Mouse (Mus musculus) activated CD4-positive, CD25-positive, alpha-beta regulatory T cell, adult 9 weeks (primary cell): Measurements from ENCODE around the gene Fahd2a. TPM values are rescaled to one million over a fixed set of nuclear protein-coding genes. Genes with fewer than 3 reads are reported as not detected.

Source experiments
- polyA plus RNA-seq: library from polyadenylated mRNA; unstranded; fragments of 100-300 nt; shearing (Covaris generic); gene quantifications from one replicate; pipeline ENCODE4 v1.2.1, GENCODE M21; 2017

Fahd2a gene
- 29.8 TPM for polyA plus RNA-seq

DNA sequence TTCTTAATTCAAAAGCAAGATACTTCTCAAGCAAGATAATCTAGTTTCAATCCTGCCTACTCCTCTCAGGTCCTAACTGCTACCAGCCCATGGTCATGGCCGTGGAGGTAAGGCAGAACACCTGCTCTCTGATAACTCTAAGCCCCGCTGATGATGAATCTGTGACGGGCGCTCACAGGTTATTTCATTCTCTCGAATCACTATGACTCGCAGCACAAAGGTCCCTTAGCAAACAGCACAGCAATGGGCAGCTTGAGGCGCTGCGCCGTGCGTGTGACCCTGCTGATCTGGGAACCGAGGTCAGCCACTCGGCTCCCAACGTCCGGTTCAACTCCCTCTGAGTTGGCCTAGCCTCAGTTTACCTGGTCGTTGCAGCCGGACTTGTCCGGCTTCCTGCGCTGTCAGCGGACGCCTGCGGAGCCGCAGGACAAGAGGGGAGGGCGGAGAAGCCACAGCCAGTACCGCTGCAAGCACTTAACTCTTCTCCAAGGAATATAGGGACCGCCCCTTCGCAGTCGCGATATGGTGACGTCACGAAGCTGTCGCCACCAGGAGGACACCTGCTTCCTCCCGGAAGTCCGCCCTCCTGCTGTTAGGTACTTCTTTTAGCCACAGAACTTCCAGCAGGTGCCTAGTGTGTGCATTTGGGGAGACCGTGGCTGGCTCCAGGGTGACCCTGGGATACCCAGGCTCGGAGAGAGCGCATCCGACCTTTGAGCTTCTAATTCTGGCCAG, at the start of gene Fahd2a:
TSS of gene Fahd2a (minus strand) at position 511 of the 735 bp plus-strand sequence.

DNA sequence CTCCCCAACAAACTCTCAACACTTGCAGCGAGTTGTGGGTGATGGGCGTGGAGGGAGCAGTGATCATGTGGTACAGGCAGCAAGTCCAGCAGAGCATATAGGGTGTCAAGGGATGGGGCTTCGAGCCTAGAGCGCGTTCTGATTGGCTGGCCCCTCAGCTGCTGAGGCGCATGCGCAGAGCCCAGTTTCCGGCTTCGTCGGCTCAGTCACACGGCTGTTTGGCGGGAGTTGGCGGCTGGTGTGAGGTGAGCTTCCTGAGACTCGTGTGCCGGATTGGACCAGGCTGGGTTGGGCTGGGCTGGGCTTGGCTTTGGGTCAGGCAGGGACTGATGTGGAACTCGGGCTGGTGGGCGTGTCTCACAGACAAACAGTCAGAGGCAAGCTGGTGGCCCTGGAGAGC, 19.4 kb downstream of the Fahd2a start, which contains the start of gene Gpat2:
TSS of gene Gpat2 (plus strand) at position 223 of the 400 bp plus-strand sequence.

Other genes starting within 250 kb of the Fahd2a start
- 0.65 TPM for gene 1810024B03Rik, start 236.3 kb downstream of the Fahd2a start, polyA plus RNA-seq
- gene Snrnp200, start 236.2 kb downstream of the Fahd2a start, polyA plus RNA-seq: 113 TPM
- 100 TPM for gene Ciao1, start 196.7 kb downstream of the Fahd2a start, polyA plus RNA-seq
- gene Tmem127, start 196.7 kb downstream of the Fahd2a start, polyA plus RNA-seq: 28.1 TPM
- 30.1 TPM for gene Stard7, start 174.3 kb downstream of the Fahd2a start, polyA plus RNA-seq
- 14.2 TPM for gene Dusp2, start 108.4 kb downstream of the Fahd2a start, polyA plus RNA-seq
- not detected for gene Astl, start 105.9 kb downstream of the Fahd2a start, polyA plus RNA-seq
- gene Adra2b, start 81.4 kb downstream of the Fahd2a start, polyA plus RNA-seq: not detected
- gene Gpat2, start 19.4 kb downstream of the Fahd2a start, polyA plus RNA-seq: 0.44 TPM
- gene Kcnip3, start 77.5 kb upstream of the Fahd2a start, polyA plus RNA-seq: 0.29 TPM
- not detected for gene Prom2, start 96.9 kb upstream of the Fahd2a start, polyA plus RNA-seq
- 3.5 TPM for gene Zfp661, start 142.5 kb upstream of the Fahd2a start, polyA plus RNA-seq
- 130 TPM for gene Mrps5, start 142.7 kb upstream of the Fahd2a start, polyA plus RNA-seq
- gene Mal, start 212.1 kb upstream of the Fahd2a start, polyA plus RNA-seq: not detected